Mouse (Mus musculus) cerebellum, adult 2 months (tissue): ENCODE measurements around the gene Rpl23.

Experiments used
- CTCF ChIP-seq: fragments of 200-500 bp; IDR thresholded peaks from 2 replicates; pipeline ENCODE4 v1.5.1; 2011; ENCODE audit warnings: low read depth, mild to moderate bottlenecking, control low read depth, low read length, moderate library complexity, borderline replicate concordance; ENCODE audit not compliant: insufficient read depth
- POLR2A ChIP-seq: fragments of 200-500 bp; IDR thresholded peaks from 2 replicates; pipeline ENCODE4 v1.6.1; 2011; ENCODE audit warnings: low read length, control low read depth, borderline replicate concordance; ENCODE audit not compliant: insufficient read depth

- TF ChIP-seq CTCF (no peak), POLR2A (no peak)
Measured at GRCm38 (mm10) chr11:97787961-97788360, 5.7 kb upstream of the Rpl23 start.
